Mouse (Mus musculus) heart, postnatal 14 days (tissue): ENCODE measurements around the gene Txndc15. TPM values are rescaled to one million over a fixed set of nuclear protein-coding genes. Genes with fewer than 3 reads are reported as not detected.
"Not testable (repeated sequence)": the region's sequence is repeated elsewhere in the genome, so short reads cannot be mapped to it uniquely, and the experiment has no call there.

Source experiments
- DNase-seq, 2 experiments: peaks; one replicate each; pipeline ENCODE4 v3.0.0; 2021 to 2022
- intact Hi-C: fragments of 180-260 bp; cut with DNase I; formaldehyde crosslinking; loops from one replicate; pipeline ENCODE4 v1.15.1; 2025
- long read RNA-seq, 2 experiments: library from polyadenylated mRNA; stranded (forward); transcript quantifications; one replicate each; pipeline ENCODE4 v2.0.0; 2021
- total RNA-seq, 2 experiments: library from RNA; stranded (reverse); gene quantifications; 2 replicates each; pipeline ENCODE4 v1.2.3; 2021

Gene Txndc15
- total RNA-seq: 10 to 100 TPM; 36.2 to 37.3 TPM
- long read RNA-seq, experiment 1, transcript Txndc15-201 (5 exons, 1,527 nt): major isoform, 122 of 138 reads
- long read RNA-seq, experiment 1, partial matches to known transcripts: 2 of 138 reads
- long read RNA-seq, experiment 1, other reads (novel, unspliced or antisense): 14 of 138 reads
- long read RNA-seq, experiment 2, transcript Txndc15-201 (5 exons, 1,527 nt): major isoform, 85 of 91 reads
- long read RNA-seq, experiment 2, partial matches to known transcripts: 3 of 91 reads
- long read RNA-seq, experiment 2, other reads (novel, unspliced or antisense): 3 of 91 reads

DNA sequence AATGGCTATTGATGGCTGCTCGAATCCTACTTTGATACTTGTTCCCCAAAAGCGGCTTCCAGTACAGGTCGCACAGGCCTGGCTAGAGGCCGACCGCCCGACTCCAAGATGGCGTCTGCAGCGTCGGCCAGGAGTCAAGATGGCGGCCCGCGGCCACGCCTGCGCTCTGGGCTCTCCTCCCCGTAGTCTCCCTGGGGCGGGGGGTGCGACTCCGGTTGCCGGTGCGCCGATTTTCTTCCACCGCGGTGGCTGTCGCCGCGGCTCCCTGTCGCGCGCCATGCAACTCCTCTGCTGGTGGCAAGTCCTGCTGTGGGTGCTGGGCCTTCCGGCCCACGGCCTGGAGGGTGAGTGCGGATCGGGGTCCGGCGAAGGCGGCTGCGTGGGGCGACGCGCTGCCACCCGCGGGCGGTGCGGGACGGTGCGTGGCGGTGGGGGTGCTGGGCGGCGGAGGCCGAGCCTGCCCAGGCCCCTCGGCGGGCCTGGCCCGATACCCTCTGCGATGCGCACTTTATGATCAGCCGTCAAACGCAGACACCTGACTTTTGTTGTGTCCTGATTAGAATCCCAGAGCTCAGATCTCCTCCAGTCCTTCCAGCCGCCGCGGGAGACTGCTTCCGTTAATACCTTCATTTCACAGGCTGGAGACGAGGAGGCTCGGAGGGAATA lies at the start of gene Txndc15:
TSS of gene Txndc15 (plus strand) at position 150 of the 666 bp plus-strand sequence.
- intact Hi-C loops: no loop called here
- DNase-seq: peak; percentile 92 to 94

DNA sequence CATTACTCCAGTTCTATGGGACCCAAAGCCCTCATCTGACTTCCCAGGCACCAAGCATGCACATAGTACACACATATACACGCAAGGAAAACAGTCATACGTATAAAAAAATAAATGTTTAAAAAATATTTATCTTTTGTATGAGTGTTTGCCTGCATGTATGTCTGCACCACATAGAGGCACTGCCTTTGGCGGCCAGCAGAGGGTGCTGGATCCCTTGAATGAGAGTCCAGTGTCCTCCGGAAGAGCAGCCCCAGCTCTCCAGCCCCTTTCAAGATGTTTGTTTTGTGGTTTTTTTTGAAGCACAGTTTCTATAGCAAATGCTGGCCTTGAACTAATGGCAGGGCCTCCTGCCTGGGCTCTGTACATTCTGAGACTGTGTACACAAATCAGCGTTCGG lies 45.9 kb upstream of the Txndc15 start:
- peak; percentile 30 to 59 for DNase-seq
- intact Hi-C loops: loop anchor here (2.0 kb wide), 1 partner anchor 60 kb away; no protein-coding TSS in a partner anchor

DNA sequence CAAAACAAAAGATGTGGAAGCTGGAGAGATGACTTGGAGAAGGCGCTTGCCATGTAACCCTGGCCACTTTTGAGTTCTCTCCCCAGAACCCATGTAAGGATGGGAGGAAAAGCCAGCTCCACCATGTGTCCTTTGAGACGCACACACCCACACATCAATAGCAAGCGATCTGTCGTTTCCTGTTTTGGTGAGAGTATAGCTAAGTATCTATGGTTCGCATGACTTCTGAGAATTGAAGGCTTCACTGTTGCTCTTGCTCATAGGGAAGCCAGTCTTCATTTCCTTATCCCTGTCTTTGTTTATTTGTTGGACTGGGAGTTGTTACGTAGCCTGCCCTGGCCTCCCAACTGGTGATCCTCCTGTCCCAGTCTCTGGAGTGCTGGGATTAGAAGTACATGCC lies 41.7 kb upstream of the Txndc15 start:
- intact Hi-C loops: no loop called here
- no peak for DNase-seq

DNA sequence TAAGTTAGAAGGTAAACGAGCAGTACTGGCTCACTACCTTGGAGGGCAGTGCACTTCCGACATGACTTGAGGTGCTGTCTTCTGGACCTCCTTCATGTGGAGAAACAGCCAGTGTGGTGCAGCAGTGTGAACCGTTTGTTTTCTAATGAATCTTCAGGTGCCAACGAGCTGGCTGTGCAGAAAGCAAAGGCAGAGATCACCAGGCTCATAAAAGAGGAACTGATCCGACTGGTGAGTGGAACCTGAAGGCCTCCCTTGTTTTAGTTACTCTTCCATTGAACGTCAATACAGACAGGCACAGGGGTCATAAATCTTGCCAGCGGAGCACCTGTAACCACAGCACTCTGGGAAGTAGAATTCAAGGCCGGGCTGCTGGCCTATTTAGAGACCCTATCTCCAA lies 37.1 kb upstream of the Txndc15 start:
- DNase-seq: no peak
- intact Hi-C loops: no loop called here

DNA sequence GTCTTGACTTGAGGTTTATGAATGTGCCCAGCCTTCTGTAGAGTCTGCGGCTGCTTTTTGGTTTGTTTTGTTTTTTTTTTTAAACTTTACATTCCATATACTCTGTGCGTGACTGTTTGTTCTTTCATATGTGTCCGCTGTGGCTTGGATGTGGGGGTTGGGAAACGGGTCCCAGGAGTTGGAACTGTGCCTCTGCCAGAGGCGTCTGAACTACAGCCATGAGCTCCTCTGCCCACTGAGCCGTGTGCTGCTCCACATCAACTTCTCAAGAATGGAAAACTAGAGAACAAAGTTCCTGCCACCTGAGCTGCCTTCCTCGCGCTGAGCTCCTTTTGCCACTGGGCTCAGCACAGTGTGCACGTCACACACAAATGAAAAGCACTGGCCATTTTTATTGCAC lies 32.2 kb upstream of the Txndc15 start:
- no peak for DNase-seq
- intact Hi-C loops: no loop called here

DNA sequence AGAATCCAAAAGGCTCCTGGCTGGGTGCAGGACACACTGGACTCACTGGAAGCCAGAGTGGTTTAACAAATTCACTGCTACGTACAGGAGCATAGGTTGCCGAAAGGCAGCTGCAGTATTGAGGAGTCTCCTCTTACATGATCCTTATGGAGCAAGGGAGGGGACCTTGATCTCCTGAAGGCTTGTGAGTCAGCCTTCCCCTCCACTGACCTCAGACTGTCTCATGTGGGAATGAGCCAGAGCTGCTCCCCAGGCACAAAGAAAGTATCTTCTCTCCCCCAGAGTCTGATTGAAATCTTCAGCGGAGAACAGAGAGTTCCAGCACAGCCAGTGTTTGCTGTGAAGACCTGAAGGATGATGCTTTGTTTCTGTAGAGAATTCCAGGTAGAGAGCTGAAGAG lies 30.9 kb upstream of the Txndc15 start:
- intact Hi-C loops: no loop called here
- no peak for DNase-seq

DNA sequence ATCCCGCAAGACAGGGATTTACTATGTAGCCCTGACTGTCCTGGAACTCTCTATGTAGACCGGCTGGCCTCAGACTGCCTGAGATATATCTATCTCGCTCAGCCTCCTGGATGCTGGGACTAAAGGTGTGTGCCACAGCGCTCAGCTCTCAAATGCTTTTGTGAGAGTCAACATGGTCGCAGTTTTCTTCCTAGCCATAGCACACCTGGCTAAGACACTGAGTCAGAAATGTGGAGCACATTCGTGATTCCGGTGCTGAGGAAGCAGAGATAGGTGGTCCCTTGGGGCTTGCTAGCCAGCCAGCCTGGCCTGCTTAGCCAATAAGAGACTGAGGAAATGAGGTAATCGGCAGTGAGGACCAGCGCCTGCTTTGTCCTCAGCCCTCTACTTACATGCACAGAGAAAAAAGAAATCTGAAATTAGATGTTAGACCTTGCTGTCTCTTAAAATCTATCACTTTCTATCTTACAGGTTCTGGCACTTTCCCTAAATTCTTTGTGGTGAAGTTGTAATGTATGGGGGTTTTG lies 28.3 kb upstream of the Txndc15 start:
- intact Hi-C loops: no loop called here
- no peak for DNase-seq

DNA sequence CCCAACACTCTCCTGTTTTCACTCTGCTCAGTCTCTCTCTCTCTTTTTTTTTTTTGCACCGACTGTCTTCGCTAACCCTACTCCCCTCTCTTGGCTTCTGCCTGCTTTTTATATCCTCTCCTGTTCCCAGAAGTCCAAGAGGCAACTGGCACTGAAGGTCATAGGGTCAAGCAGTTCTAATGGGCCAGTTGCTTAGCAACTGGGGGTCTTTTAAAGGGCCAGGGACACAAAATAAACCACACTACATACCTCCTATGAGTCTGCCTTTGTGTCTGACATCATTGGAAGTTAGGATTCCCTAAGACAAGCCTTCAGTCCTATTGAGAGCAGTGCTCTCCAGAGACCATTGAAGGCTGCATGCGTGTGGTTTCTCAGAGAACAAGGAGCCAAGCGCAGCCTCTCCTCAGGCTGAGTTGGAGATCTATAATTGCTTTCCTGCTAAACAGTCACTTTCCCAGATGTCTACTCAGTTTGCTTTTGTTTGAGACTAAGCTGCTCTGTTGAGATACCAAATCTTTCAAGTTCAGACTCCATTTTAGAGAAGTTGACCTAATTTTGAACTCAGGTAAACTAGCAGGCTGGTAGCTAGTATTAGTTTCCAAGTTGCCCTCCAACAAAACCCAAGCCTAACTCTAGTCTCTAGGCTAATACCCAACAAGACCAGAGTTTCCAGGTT lies 26.4 kb upstream of the Txndc15 start:
- no peak for DNase-seq
- intact Hi-C loops: no loop called here

DNA sequence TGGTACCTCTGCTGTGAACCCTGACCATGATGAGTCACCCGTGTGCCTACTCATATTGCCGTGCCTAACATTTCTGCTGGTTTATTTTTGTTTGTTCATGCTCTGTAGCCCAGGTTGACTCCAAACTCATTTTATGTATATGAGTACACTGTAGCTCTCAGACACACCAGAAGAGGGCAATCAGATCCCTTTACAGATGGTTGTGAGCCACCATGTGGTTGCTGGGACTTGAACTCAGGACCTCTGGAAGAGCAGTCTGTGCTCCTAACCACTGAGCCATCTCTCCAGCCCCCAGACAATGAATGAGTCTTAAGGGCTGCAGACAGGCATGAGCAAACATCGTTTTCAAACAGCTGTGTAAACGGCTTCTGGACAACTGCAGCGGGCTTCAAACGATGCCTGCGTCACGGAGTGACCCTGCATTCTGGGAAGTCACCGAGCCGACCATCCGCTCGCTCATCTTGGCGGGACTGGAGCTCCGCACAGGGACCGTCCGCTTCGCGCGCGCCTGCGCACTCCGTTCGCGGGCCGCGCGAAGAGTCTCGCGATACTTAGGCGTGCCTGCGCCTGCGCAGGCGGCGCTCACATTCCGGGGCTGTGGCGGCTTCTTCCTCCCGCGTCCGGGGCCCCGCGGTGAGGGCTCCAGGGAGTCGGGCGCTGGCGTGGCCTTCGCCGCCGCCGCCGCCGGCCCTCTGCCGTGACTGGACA lies 21.8 kb upstream of the Txndc15 start, which contains the start of gene B230219D22Rik:
TSS of gene B230219D22Rik (plus strand) at position 590 of the 708 bp plus-strand sequence.
- DNase-seq: peak; percentile 94
- intact Hi-C loops: loop anchor here (2.0 kb wide), 1 partner anchor 34 kb away; the partner anchor contains the start of gene Pcbd2

DNA sequence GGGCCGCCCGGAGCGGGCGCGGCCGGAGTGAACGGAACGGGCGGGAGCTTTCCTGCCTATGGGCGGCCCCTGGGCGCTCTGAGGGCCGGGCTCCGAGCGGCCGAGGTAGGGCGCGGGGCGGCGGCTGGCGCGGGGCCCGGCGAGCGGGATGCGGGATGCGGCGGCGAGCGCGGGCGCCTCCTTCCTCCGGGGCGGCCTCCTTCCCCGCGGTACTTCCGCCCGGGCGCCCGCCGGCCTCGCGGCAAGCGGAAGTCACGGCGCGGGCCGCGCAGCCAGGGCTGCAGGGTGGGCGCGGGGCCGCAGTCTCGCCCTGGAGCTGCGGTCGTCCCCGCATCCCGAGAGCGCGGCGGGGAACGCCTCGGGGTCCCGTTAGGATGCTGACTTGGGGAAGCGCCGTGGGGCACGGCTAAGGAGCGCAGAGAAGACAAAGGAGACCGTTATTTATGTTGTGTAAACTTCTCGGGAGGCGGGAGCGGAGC lies 21.2 kb upstream of the Txndc15 start:
- peak in 1 of 2 experiments; percentile 64 for DNase-seq
- intact Hi-C loops: loop anchor here (2.0 kb wide), 1 partner anchor 34 kb away; the partner anchor contains the start of gene Pcbd2

DNA sequence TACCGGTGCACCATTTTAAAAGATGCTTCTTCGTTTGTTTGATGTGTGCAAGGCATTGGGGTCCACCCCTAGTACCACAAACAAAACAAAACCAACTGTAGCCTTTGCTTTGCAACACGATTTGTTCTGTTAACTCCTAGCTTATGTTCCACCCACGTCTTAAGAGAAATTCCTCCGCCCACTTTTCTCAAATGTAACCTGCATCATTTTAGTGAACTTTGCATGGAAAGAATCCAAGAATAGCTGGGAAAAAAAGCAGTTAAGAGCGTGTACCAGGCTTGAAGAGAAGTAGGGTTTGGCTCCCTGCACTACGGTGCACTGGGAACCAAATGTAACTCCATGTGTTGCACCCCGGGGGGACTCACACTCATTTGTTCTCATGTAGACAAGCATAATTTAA lies 20.3 kb upstream of the Txndc15 start:
- no peak for DNase-seq
- intact Hi-C loops: no loop called here

DNA sequence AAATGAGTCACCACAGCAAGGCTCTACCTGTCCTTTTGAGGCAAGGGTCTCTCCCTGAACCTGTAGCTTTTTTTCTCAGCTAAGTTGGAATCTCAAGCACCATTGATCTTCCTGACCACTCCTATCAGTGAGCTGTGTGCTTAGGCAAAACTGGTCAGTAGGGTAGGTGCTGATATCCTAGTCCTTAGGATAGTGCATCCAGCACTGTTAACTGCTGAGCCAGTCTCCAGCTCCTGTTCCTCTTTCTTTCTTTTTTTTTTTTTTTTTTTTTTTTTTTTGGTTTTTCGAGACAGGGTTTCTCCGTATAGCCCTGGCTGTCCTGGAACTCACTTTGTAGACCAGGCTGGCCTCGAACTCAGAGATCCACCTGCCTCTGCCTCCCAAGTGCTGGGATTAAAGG lies 18.5 kb upstream of the Txndc15 start:
- DNase-seq, intact Hi-C loops: not testable (repeated sequence)

DNA sequence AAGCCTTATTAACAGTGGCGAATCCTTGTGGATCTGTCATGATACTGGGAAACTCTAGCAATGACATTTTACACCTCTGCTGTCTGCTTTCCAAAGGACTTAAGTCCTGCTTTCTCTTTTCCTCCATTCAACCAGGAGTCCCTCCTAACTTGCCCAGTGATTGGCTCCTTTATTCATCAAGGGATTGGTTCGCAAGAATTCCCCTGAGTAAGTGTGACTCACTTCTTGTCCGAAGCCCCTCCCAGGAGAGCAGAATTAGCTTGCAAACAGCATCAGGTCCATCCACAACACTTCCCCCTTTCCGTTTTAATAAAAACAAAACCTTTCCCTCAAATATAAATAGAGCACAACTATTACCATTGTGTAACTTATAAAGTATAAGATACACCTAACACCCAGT lies 10.1 kb upstream of the Txndc15 start:
- DNase-seq: no peak
- intact Hi-C loops: no loop called here

DNA sequence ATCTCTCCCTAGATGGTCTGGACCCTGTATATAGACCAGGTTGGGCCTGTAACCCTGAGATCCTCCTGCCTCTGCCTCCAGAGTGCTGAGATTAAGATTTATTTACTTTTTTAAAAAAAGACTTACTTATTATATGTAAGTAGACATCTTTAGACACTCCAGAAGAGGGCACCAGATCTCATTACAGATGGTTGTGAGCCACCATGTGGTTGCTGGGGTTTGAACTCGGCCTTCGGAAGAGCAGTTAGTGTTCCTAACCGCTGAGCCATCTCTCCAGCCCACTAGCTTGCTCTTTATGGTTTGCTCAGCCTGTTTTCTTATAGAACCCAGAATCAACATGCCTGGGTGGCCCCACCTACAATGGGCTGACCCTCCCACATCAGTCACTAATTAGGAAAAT lies 1.6 kb upstream of the Txndc15 start:
- DNase-seq: no peak
- intact Hi-C loops: no loop called here

DNA sequence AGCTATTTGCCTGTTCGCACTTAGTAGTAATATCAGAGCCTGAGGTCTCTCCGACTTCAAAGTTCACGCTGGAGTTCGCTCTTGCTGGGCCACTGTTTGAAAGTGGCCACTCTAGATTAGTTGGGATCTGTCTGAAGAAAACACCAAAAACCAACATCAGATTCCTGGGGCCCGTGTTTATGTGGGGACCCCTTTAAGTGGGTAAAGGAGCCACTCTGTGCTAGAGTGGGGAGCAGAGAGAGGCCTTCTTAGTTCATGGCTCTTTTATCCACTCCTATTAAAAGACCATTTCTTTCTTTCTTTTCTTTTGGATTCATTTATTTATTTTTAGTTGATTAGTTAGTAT lies 690 bp downstream of the Txndc15 start:
- no peak for DNase-seq
- intact Hi-C loops: no loop called here

DNA sequence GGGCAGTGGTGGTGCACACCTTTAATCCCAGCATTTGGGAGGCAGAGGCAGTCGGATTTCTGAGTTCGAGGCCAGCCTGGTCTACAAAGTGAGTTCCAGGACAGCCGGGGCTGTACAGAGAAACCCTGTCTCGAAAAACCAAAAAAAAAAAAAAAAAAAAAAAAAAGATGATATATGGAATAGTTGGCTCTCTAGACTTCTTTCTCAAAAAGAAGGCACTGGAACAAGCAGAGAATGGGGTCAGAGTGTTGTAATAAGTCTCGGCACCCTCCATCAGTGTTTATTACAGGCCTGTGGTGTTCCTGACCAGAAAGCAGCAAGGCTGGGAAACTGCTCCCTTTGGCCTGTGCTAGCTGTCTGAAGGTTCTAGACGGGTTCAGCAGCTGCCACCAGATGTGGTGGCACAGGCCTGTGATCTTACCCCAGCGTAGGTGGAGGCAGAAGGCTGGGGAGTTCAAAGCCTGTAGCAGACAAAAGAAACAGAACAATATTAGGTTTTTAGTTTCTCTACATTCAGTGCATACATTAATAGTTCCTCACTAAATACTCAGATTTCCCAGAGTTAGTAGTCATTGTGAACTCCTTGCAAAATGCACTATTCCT lies 1.6 kb downstream of the Txndc15 start:
- intact Hi-C loops: no loop called here
- no peak for DNase-seq

DNA sequence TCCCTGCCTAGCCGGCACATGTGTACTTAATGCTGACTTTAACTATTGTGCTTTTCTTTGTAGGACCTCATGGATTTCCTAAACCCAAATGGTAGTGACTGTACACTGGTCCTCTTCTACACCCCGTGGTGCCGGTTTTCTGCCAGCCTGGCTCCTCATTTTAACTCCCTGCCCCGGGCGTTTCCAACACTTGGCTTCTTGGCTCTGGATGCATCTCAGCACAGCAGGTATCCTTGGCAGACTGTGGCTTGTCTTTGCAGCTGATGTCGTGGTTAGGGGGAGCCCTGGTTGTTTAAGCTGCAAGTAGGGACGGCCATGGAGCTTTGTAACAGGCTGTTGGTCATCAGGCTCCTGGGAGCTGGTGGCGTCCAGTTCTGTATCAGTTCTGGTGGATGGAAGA lies 7.1 kb downstream of the Txndc15 start:
- intact Hi-C loops: no loop called here
- no peak for DNase-seq

DNA sequence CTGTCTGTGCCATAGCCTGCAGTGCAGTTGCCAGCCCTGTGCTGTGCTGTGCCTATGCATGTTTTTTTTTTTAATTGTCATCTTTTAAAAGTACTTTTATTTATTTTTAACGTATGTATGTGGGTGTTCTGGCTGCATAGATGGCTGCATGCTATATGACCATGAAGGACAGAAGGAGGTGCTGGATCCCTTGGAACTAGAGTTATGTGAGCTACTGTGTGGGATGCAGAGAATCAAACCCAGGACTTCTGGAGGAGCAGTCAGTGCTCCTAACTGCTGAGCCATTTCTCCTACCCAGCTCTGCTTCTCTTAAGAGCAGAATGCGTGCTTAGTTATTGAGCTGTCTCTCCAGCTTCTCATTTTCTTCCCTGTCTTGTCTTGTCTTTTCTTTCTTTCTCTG lies 7.5 kb downstream of the Txndc15 start:
- intact Hi-C loops: no loop called here
- no peak for DNase-seq

DNA sequence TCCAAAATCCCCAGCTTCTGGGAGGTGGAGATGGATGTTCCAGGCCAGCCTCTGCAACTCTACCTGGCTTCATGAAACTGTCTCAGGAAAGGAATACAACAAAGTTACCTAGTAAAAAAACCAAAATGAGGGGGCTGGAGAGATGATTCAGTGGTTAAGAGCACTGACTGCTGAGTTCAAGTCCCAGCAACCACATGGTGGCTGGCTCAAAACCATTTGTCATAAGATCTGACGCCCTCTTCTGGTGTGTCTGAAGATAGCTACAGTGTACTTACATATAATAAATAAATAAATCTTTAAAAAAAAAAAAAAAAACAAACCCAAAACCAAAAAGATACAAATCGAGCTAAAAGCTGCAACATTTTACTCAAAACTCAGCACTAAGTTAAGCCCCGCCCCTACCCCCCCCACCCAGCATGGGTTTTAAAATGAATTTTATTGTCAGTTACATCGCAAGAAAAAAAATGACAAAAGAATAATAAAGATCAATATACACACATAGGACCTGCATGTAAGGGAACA lies 12.2 kb downstream of the Txndc15 start:
- peak in 1 of 2 experiments; percentile 13 for DNase-seq
- intact Hi-C loops: loop anchor here (2.0 to 5.0 kb wide), 2 partner anchors 34 to 84 kb away; partner anchors contain the start of gene B230219D22Rik
